Mouse (Mus musculus) MEL (cell line): ENCODE results near the gene Ergic1. TPM values are rescaled to one million over a fixed set of nuclear protein-coding genes. Genes with fewer than 3 reads are reported as not detected.

ENCODE experiments used
- DNase-seq: peaks from one replicate; pipeline ENCODE4 v3.0.0; 2011; ENCODE audit warnings: low read depth, low spot score
- H3K27ac ChIP-seq: 2 replicates; pipeline ENCODE4 v1.5.1; 2012; ENCODE audit warnings: low read depth, mild to moderate bottlenecking, control low read depth, low read length, moderate library complexity; ENCODE audit not compliant: control insufficient read depth
- H3K27me3 ChIP-seq, 2 experiments: fragments of 150-350 bp in 1 of 2; sonication (generic) in 1 of 2; 2 replicates each; pipeline ENCODE4 v1.6.1; 2012; ENCODE audit warnings: low read length in 2 of 2, mild to moderate bottlenecking in 2 of 2, improper control_type of control experiment in 1 of 2, moderate library complexity in 1 of 2; ENCODE audit not compliant: insufficient read depth in 2 of 2, control insufficient read depth in 1 of 2
- H3K36me3 ChIP-seq, 2 experiments: 2 replicates each; pipeline ENCODE4 v1.6.1; 2012 to 2014; ENCODE audit warnings: low read length in 2 of 2, improper control_type of control experiment in 1 of 2, inconsistent platforms in 1 of 2, mild to moderate bottlenecking in 1 of 2; ENCODE audit not compliant: insufficient read depth in 2 of 2, control insufficient read depth in 1 of 2
- H3K4me1 ChIP-seq, 2 experiments: fragments of 150-350 bp in 1 of 2; sonication (generic) in 1 of 2; 2 replicates each; pipeline ENCODE4 v1.6.1; 2012; ENCODE audit warnings: low read length in 2 of 2, improper control_type of control experiment in 1 of 2, mild to moderate bottlenecking in 1 of 2; ENCODE audit not compliant: insufficient read depth in 2 of 2, control insufficient read depth in 1 of 2
- H3K4me3 ChIP-seq, 2 experiments: fragments of 150-350 bp in 1 of 2; sonication (generic) in 1 of 2; 2 replicates each; pipeline ENCODE4 v1.5.1; 2012; ENCODE audit warnings: low read depth in 2 of 2, low read length in 2 of 2, mild to moderate bottlenecking in 2 of 2, moderate library complexity in 2 of 2, control low read depth in 1 of 2, improper control_type of control experiment in 1 of 2; ENCODE audit not compliant: control insufficient read depth in 1 of 2, insufficient read depth in 1 of 2
- H3K79me2 ChIP-seq: 2 replicates; pipeline ENCODE4 v1.6.1; 2012; ENCODE audit warnings: mild to moderate bottlenecking, low read length, moderate library complexity; ENCODE audit not compliant: control insufficient read depth, poor library complexity, insufficient read depth
- H3K9ac ChIP-seq: 2 replicates; pipeline ENCODE4 v1.6.1; 2012; ENCODE audit warnings: low read depth, mild to moderate bottlenecking, control low read depth, low read length, moderate library complexity; ENCODE audit not compliant: control insufficient read depth, poor library complexity, severe bottlenecking
- H3K9me3 ChIP-seq: fragments of 150-350 bp; sonication (generic); replicated peaks from 2 replicates; pipeline ENCODE4 v1.6.1; 2012; ENCODE audit warnings: mild to moderate bottlenecking, low read length, improper control_type of control experiment, moderate library complexity; ENCODE audit not compliant: insufficient read depth
- CHD1 ChIP-seq: IDR thresholded peaks from 2 replicates; pipeline ENCODE4 v1.6.1; 2012; ENCODE audit warnings: low read depth, mild to moderate bottlenecking, inconsistent platforms, low read length, improper control_type of control experiment
- CTCF ChIP-seq, 3 experiments: IDR thresholded peaks in 2 of 3; conservative IDR thresholded peaks in 1 of 3; 2 replicates each; pipeline ENCODE4 v1.5.1; 2011 to 2012; ENCODE audit warnings: low read length in 3 of 3, low read depth in 2 of 3, mild to moderate bottlenecking in 2 of 3, improper control_type of control experiment in 1 of 3, inconsistent platforms in 1 of 3, mixed read lengths in 1 of 3, moderate library complexity in 1 of 3; ENCODE audit not compliant: control insufficient read depth in 1 of 3, insufficient read depth in 1 of 3, poor library complexity in 1 of 3, severe bottlenecking in 1 of 3
- EP300 ChIP-seq, 2 experiments: IDR thresholded peaks; 2 replicates each; pipeline ENCODE4 v1.6.1; 2011; ENCODE audit warnings: improper control_type of control experiment in 2 of 2, low read length in 2 of 2, low read depth in 1 of 2, mild to moderate bottlenecking in 1 of 2
- GATA1 ChIP-seq: IDR thresholded peaks from 2 replicates; pipeline ENCODE4 v1.6.1; 2011; ENCODE audit warnings: low read depth, low read length, improper control_type of control experiment
- HCFC1 ChIP-seq: IDR thresholded peaks from 2 replicates; pipeline ENCODE4 v1.6.1; 2012; ENCODE audit warnings: low read depth, mild to moderate bottlenecking, inconsistent platforms, low read length, improper control_type of control experiment, moderate library complexity
- JUND ChIP-seq: IDR thresholded peaks from 2 replicates; pipeline ENCODE4 v1.6.1; 2011; ENCODE audit warnings: low read depth, mild to moderate bottlenecking, improper control_type of control experiment, low read length
- MAFK ChIP-seq: IDR thresholded peaks from 2 replicates; pipeline ENCODE4 v1.6.1; 2011; ENCODE audit warnings: low read depth, mild to moderate bottlenecking, low read length, improper control_type of control experiment, borderline replicate concordance
- MAX ChIP-seq: IDR thresholded peaks from 2 replicates; pipeline ENCODE4 v1.6.1; 2011; ENCODE audit warnings: low read length, improper control_type of control experiment
- MAZ ChIP-seq: IDR thresholded peaks from 2 replicates; pipeline ENCODE4 v1.6.1; 2012; ENCODE audit warnings: low read depth, mild to moderate bottlenecking, inconsistent platforms, low read length, improper control_type of control experiment
- MEF2A ChIP-seq: IDR thresholded peaks from 2 replicates; pipeline ENCODE4 v1.6.1; 2014; ENCODE audit warnings: low read depth, mild to moderate bottlenecking, inconsistent platforms, low read length, improper control_type of control experiment; ENCODE audit not compliant: poor library complexity, insufficient replicate concordance, severe bottlenecking; ENCODE audit errors: extremely low read depth
- MYB ChIP-seq: IDR thresholded peaks from 2 replicates; pipeline ENCODE4 v1.6.1; 2011; ENCODE audit warnings: mild to moderate bottlenecking, low read depth, low read length, improper control_type of control experiment
- NELFE ChIP-seq: IDR thresholded peaks from 2 replicates; pipeline ENCODE4 v1.6.1; 2011; ENCODE audit warnings: low read depth, low read length, improper control_type of control experiment
- POLR2A ChIP-seq, 2 experiments: IDR thresholded peaks; 2 replicates each; pipeline ENCODE4 v1.6.1; 2011 to 2012; ENCODE audit warnings: low read length in 2 of 2, mild to moderate bottlenecking in 2 of 2, control low read depth in 1 of 2, improper control_type of control experiment in 1 of 2, low read depth in 1 of 2, moderate library complexity in 1 of 2; ENCODE audit not compliant: control insufficient read depth in 1 of 2, insufficient read depth in 1 of 2, poor library complexity in 1 of 2
- POLR2AphosphoS2 ChIP-seq: IDR thresholded peaks from 2 replicates; pipeline ENCODE4 v1.6.1; 2011; ENCODE audit warnings: low read length, improper control_type of control experiment
- POLR2AphosphoS5 ChIP-seq: IDR thresholded peaks from 2 replicates; pipeline ENCODE4 v1.6.1; 2012; ENCODE audit warnings: low read depth, borderline replicate concordance, mild to moderate bottlenecking, inconsistent platforms, low read length, moderate library complexity, mixed read lengths
- RAD21 ChIP-seq: IDR thresholded peaks from 2 replicates; pipeline ENCODE4 v1.6.1; 2011; ENCODE audit warnings: mild to moderate bottlenecking, low read depth, low read length, improper control_type of control experiment
- RCOR1 ChIP-seq: IDR thresholded peaks from 2 replicates; pipeline ENCODE4 v1.6.1; 2012; ENCODE audit warnings: low read depth, mild to moderate bottlenecking, inconsistent platforms, low read length, improper control_type of control experiment
- SIN3A ChIP-seq: IDR thresholded peaks from 2 replicates; pipeline ENCODE4 v1.6.1; 2012; ENCODE audit warnings: low read length, improper control_type of control experiment, inconsistent platforms
- TCF12 ChIP-seq: IDR thresholded peaks from 2 replicates; pipeline ENCODE4 v1.6.1; 2014; ENCODE audit warnings: low read depth, mild to moderate bottlenecking, inconsistent platforms, low read length, improper control_type of control experiment, moderate library complexity
- ZKSCAN1 ChIP-seq: IDR thresholded peaks from 2 replicates; pipeline ENCODE4 v1.6.1; 2012; ENCODE audit warnings: low read depth, mild to moderate bottlenecking, inconsistent platforms, low read length, improper control_type of control experiment, moderate library complexity
- ZMIZ1 ChIP-seq: IDR thresholded peaks from 2 replicates; pipeline ENCODE4 v1.6.1; 2012; ENCODE audit warnings: low read depth, mild to moderate bottlenecking, inconsistent platforms, low read length, improper control_type of control experiment, moderate library complexity
- polyA plus RNA-seq, 2 experiments: library from polyadenylated mRNA; stranded (reverse) in 1 of 2; unstranded in 1 of 2; fragments of >175 nt in 1 of 2; fragments of >200 nt in 1 of 2; gene quantifications; 2 replicates each; pipeline versions ENCODE4 v1.2.1 to v1.2.4; 2012; ENCODE audit warnings: low replicate concordance in 2 of 2, low read depth in 1 of 2; ENCODE audit not compliant: insufficient read length in 2 of 2, insufficient read depth in 1 of 2, missing spikeins in 1 of 2
- total RNA-seq: library from RNA; depleted of rRNA; stranded (reverse); fragments of 300-350 nt; gene quantifications from 2 replicates; pipeline ENCODE4 v1.2.3, GENCODE M21; 2012

The Ergic1 gene
- total and polyA plus RNA-seq, 3 experiments, result 78.5 to 730 (median 95.6) TPM

DNA sequence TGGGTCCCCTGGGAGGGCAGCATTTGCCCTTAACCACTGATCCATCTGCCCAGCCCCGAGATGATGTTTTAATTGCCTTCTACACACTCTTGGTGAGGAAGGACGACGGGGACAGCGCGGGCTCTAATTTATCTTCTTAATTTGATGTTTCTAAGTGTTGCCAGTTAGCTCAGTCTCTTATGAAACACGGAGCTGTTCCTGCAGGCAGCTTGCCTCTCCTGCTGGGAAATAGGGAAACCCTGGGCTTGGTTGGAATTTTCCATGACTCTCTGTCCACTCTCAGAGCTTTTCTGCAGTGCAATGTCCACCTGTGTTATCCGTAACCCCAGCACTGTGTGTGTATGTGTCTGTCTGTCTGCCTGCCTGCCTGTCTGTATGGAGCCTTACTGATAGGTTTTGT, 132.1 kb downstream of the Ergic1 start:
- H3K27me3 ChIP-seq, result no peaks in the 10 kb centered on the region
- H3K36me3 ChIP-seq, result peaks cover 8 to 19% of the 10 kb centered on the region in 2 experiments
- H3K4me1 ChIP-seq, result peaks cover 6 to 19% of the 10 kb centered on the region in 2 experiments
- H3K79me2 ChIP-seq, result no peaks in the 10 kb centered on the region; the same call in 1 of the 2 replicates
- no peak overlapping the region for H3K9ac ChIP-seq
- no peak overlapping the region for H3K4me3 ChIP-seq
- H3K9me3 ChIP-seq, result no peaks in the 10 kb centered on the region
- no peak overlapping the region for H3K27ac ChIP-seq
- DNase-seq, result no peak
- TF ChIP-seq MYB (no peak), SIN3A (no peak), CHD1 (no peak), MAX (no peak), TCF12 (no peak), EP300 (IDR thresholded peaks at IDR 0.05; ENCODE audit: low read depth in 1 of 2, low read length in 2 of 2) (no peak), JUND (no peak), ZMIZ1 (no peak), GATA1 (no peak), POLR2AphosphoS2 (no peak), MAZ (no peak), MEF2A (no peak), POLR2A (IDR thresholded peaks at IDR 0.05; ENCODE audit: control insufficient read depth in 1 of 2, insufficient read depth in 1 of 2, low read depth in 1 of 2, low read length in 2 of 2, poor library complexity in 1 of 2) (no peak), MAFK (no peak), HCFC1 (no peak), RCOR1 (no peak), NELFE (no peak)

DNA sequence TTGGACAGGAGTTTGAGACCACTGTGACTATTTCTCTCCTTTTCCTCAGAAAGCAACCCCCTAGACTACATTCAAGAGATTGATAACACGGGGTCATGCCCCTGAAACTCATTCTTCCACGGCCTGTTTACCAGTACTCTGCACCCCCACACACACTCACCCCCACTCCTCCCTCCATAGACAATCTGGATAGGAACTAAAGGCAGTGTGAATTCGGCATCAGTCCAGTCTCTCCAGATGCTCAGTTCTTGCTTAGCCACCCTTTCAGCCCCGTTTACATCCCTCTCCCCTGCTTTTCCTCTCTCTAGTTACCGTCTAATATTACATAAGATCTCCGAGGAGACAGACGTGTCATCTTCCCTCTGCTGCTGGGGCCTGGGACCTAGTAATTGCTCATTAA, 132.9 kb downstream of the Ergic1 start:
- H3K4me3 ChIP-seq, result no peak overlapping the region
- no peaks in the 10 kb centered on the region; the same call in 1 of the 2 replicates for H3K79me2 ChIP-seq
- no peak for DNase-seq
- H3K4me1 ChIP-seq, result peaks cover 5 to 16% of the 10 kb centered on the region in 2 experiments
- TF ChIP-seq MAFK (no peak), RAD21 (no peak), HCFC1 (no peak), ZKSCAN1 (no peak), CTCF (IDR thresholded peaks at IDR 0.05 in 2 of 3, conservative IDR thresholded peaks at IDR 0.05 in 1 of 3; ENCODE audit: control insufficient read depth in 1 of 3, insufficient read depth in 1 of 3, low read depth in 2 of 3, low read length in 3 of 3, poor library complexity in 1 of 3, severe bottlenecking in 1 of 3) (no peak), MEF2A (no peak), POLR2AphosphoS5 (no peak)
- H3K9me3 ChIP-seq, result no peaks in the 10 kb centered on the region
- H3K27ac ChIP-seq, result no peak overlapping the region
- peaks cover 11 to 14% of the 10 kb centered on the region in 2 experiments for H3K36me3 ChIP-seq
- H3K9ac ChIP-seq, result no peak overlapping the region
- H3K27me3 ChIP-seq, result no peaks in the 10 kb centered on the region
